Mouse (Mus musculus): ENCODE measurements at regions not wholly inside any gene's neighbourhood (a gene's known extent, or its start where the extent isn't known, plus 50 kb on each side); places are given as distances from the start of the nearest gene placed in this dataset.
"Not testable (repeated sequence)": the region's sequence is repeated elsewhere in the genome, so short reads cannot be mapped to it uniquely, and the experiment has no call there.

- no peaks in the 10 kb centered on the region for H3K27me3 ChIP-seq
- H3K27ac ChIP-seq (replicated peaks): no peak overlapping the region
- ATAC-seq (ENCODE audit: insufficient read depth): no peak
- H3K36me3 ChIP-seq (replicated peaks): no peaks in the 10 kb centered on the region
- WGBS (ENCODE audit: insufficient replicate concordance): 40% methylated on average over 6 of the region's 6 CpGs
- H3K9me3 ChIP-seq (replicated peaks): no peaks in the 10 kb centered on the region
- H3K9ac ChIP-seq: no peak overlapping the region
- no peak overlapping the region for H3K4me3 ChIP-seq (replicated peaks)
- no peak overlapping the region for H3K4me2 ChIP-seq
- H3K4me1 ChIP-seq (replicated peaks): no peaks in the 10 kb centered on the region
Measured at GRCm38 (mm10) chr16:86838457-86839337, 515.3 kb upstream of the N6amt1 start.

GRCm38 (mm10) chr16:86827645-86828044 lies 526.3 kb upstream of the N6amt1 start:
- no peak for ATAC-seq (ENCODE audit: insufficient read depth)
- no peak overlapping the region for H3K27ac ChIP-seq (replicated peaks)
- H3K9me3 ChIP-seq (replicated peaks): no peaks in the 10 kb centered on the region
- H3K4me2 ChIP-seq: no peak overlapping the region
- no peak overlapping the region for H3K4me3 ChIP-seq (replicated peaks)
- no peak overlapping the region for H3K9ac ChIP-seq
- H3K27me3 ChIP-seq: no peaks in the 10 kb centered on the region
- no peaks in the 10 kb centered on the region for H3K36me3 ChIP-seq (replicated peaks)
- no peaks in the 10 kb centered on the region for H3K4me1 ChIP-seq (replicated peaks)
- WGBS (ENCODE audit: insufficient replicate concordance): 44% methylated on average over 1 of the region's 1 CpGs

GRCm38 (mm10) chr16:86826641-86827040 lies 527.3 kb upstream of the N6amt1 start:
- no peaks in the 10 kb centered on the region for H3K36me3 ChIP-seq (replicated peaks)
- H3K9me3 ChIP-seq (replicated peaks): no peaks in the 10 kb centered on the region
- WGBS (ENCODE audit: insufficient replicate concordance): 71% methylated on average over 4 of the region's 4 CpGs
- H3K9ac ChIP-seq: no peak overlapping the region
- no peak overlapping the region for H3K27ac ChIP-seq (replicated peaks)
- no peaks in the 10 kb centered on the region for H3K4me1 ChIP-seq (replicated peaks)
- H3K4me2 ChIP-seq: no peak overlapping the region
- no peak overlapping the region for H3K4me3 ChIP-seq (replicated peaks)
- no peak for ATAC-seq (ENCODE audit: insufficient read depth)
- H3K27me3 ChIP-seq: no peaks in the 10 kb centered on the region

- Histone ChIP-seq H3K36me3 (replicated peaks) (no peaks in the 10 kb centered on the region), H3K4me2 (no peak overlapping the region), H3K9me3 (replicated peaks) (no peaks in the 10 kb centered on the region), H3K27ac (replicated peaks) (no peak overlapping the region), H3K4me3 (replicated peaks) (no peak overlapping the region), H3K9ac (no peak overlapping the region), H3K27me3 (no peaks in the 10 kb centered on the region), H3K4me1 (replicated peaks) (no peaks in the 10 kb centered on the region)
- 59% methylated on average over 1 of the region's 1 CpGs for WGBS (ENCODE audit: insufficient replicate concordance)
- ATAC-seq (ENCODE audit: insufficient read depth): no peak
Measured at GRCm38 (mm10) chr16:86823496-86823895, 530.5 kb upstream of the N6amt1 start.

DNA sequence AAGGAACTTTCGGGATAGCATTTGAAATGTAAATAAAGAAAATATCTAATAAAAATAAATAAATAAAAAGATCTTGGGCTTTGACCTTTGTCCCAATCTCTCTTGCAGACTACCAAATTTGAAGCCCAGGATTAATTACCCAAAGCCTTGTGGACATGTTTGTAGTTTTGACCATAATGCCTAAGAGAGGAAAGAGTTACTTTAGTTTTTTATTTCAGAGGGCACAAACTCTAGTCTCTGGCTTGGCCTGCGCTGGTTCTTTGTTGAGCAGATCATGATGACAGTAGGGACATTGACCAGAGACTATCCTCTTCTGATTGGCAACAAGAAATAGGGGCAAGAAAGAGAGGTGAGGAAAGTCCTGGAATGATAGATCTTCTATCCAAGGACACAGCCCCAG lies 532.4 kb upstream of the N6amt1 start:
- H3K4me2 ChIP-seq: no peak overlapping the region
- H3K27ac ChIP-seq (replicated peaks): no peak overlapping the region
- 73% methylated on average over 2 of the region's 2 CpGs for WGBS (ENCODE audit: insufficient replicate concordance)
- H3K36me3 ChIP-seq (replicated peaks): no peaks in the 10 kb centered on the region
- ATAC-seq (ENCODE audit: insufficient read depth): no peak
- H3K4me1 ChIP-seq (replicated peaks): no peaks in the 10 kb centered on the region
- H3K9me3 ChIP-seq (replicated peaks): no peaks in the 10 kb centered on the region
- H3K27me3 ChIP-seq: no peaks in the 10 kb centered on the region
- no peak overlapping the region for H3K9ac ChIP-seq
- no peak overlapping the region for H3K4me3 ChIP-seq (replicated peaks)

GRCm38 (mm10) chr16:86818639-86819038 lies 535.3 kb upstream of the N6amt1 start:
- H3K4me3 ChIP-seq (replicated peaks); ATAC-seq (ENCODE audit: insufficient read depth); H3K27ac ChIP-seq (replicated peaks); H3K9me3 ChIP-seq (replicated peaks); H3K4me1 ChIP-seq (replicated peaks); H3K36me3 ChIP-seq (replicated peaks); H3K4me2 ChIP-seq; H3K9ac ChIP-seq; H3K27me3 ChIP-seq: not testable (repeated sequence)
- 32% methylated on average over 1 of the region's 1 CpGs for WGBS (ENCODE audit: insufficient replicate concordance)

GRCm38 (mm10) chr16:86816763-86817593 lies 537.0 kb upstream of the N6amt1 start:
- H3K9ac ChIP-seq: no peak overlapping the region
- no peaks in the 10 kb centered on the region for H3K9me3 ChIP-seq (replicated peaks)
- no peaks in the 10 kb centered on the region for H3K36me3 ChIP-seq (replicated peaks)
- peak; percentile 81 for ATAC-seq (ENCODE audit: insufficient read depth)
- no peak overlapping the region for H3K4me3 ChIP-seq (replicated peaks)
- H3K4me2 ChIP-seq: peak overlapping the region; percentile 32
- peak overlapping the region; percentile 58 for H3K27ac ChIP-seq (replicated peaks)
- H3K4me1 ChIP-seq (replicated peaks): no peaks in the 10 kb centered on the region
- 37% methylated on average over 8 of the region's 8 CpGs for WGBS (ENCODE audit: insufficient replicate concordance)
- no peaks in the 10 kb centered on the region for H3K27me3 ChIP-seq

DNA sequence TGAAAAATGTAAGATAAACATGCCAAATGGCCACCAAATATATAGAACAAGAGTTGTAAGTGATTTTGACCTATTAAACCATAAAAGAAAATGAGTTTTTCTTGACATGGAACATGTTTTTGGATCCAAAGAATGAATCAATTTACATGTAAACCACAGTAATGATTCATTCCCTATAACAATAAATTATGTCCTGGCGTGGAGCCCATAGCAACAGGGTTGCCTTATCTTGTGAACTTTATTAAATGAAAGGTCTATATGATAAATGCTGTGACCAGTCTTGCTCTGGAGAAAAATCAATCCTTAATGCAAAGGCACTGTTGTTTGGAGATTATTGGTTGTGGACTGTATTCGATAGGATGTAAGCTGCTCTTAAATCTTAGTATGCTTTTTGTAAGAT lies 538.0 kb upstream of the N6amt1 start:
- no peak overlapping the region for H3K9ac ChIP-seq
- 49% methylated on average over 2 of the region's 2 CpGs for WGBS (ENCODE audit: insufficient replicate concordance)
- H3K9me3 ChIP-seq (replicated peaks): no peaks in the 10 kb centered on the region
- no peaks in the 10 kb centered on the region for H3K27me3 ChIP-seq
- no peak overlapping the region for H3K4me3 ChIP-seq (replicated peaks)
- ATAC-seq (ENCODE audit: insufficient read depth): no peak
- no peaks in the 10 kb centered on the region for H3K36me3 ChIP-seq (replicated peaks)
- no peaks in the 10 kb centered on the region for H3K4me1 ChIP-seq (replicated peaks)
- H3K4me2 ChIP-seq: no peak overlapping the region
- no peak overlapping the region for H3K27ac ChIP-seq (replicated peaks)

DNA sequence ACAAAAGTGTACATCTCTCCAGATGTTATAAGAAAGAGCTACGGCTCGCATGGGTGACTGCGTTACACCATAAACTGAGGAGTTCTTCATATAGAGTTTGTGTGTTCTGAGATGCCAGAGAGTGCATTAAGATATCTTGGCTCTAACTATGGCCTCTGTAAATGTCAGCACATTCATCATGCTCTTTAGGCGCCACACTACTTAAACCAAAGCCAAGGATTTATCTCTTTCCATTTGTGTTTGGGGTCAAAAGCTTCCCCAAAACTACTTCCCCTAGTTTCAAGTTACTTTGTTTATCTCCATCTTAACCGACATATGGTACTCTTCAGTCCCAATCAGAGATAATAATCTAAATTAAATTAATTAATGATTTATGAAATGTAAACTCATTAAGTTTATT lies 541.3 kb upstream of the N6amt1 start:
- Histone ChIP-seq H3K27ac (replicated peaks) (no peak overlapping the region), H3K4me2 (no peak overlapping the region), H3K4me1 (replicated peaks) (no peaks in the 10 kb centered on the region), H3K36me3 (replicated peaks) (no peaks in the 10 kb centered on the region), H3K9me3 (replicated peaks) (no peaks in the 10 kb centered on the region), H3K27me3 (no peaks in the 10 kb centered on the region), H3K4me3 (replicated peaks) (no peak overlapping the region), H3K9ac (no peak overlapping the region)
- 60% methylated on average over 5 of the region's 5 CpGs for WGBS (ENCODE audit: insufficient replicate concordance)
- no peak for ATAC-seq (ENCODE audit: insufficient read depth)

DNA sequence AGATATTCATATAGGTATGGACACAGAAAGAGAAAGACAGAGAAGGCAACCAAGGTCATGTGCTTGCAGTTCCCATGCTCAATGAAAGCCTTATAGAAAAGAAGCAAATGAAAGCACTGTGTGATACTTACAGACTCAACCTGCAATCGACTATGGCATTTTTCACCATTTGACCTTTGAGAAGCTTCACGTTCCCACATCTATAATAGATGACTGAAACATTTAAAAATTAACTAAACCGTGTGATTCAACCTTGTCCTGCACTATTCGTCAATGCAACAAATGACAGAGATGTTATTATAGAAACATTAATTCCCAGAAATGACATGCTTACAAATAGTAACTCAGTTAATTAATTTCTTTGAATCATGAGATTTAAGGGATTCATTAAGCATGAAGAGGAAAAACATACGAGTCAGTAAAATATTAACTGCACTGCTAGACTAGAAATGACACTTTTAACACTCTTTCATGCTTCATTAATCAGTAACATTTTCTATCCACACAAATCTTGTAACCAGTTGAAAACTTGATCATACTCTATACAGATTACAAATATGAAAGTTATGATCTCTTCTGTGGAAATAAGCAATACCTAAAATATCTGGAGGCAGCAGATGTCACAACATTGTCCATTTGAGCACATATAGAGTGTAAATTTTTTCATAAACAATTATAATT lies 545.2 kb upstream of the N6amt1 start:
- Histone ChIP-seq H3K4me2 (no peak overlapping the region), H3K4me3 (replicated peaks) (no peak overlapping the region), H3K9ac (no peak overlapping the region), H3K27ac (replicated peaks) (no peak overlapping the region), H3K4me1 (replicated peaks) (no peaks in the 10 kb centered on the region), H3K27me3 (no peaks in the 10 kb centered on the region), H3K36me3 (replicated peaks) (no peaks in the 10 kb centered on the region), H3K9me3 (replicated peaks) (no peaks in the 10 kb centered on the region)
- 53% methylated on average over 5 of the region's 5 CpGs for WGBS (ENCODE audit: insufficient replicate concordance)
- no peak for ATAC-seq (ENCODE audit: insufficient read depth)

- Histone ChIP-seq H3K27ac (replicated peaks) (no peak overlapping the region), H3K9me3 (replicated peaks) (no peaks in the 10 kb centered on the region), H3K27me3 (no peaks in the 10 kb centered on the region), H3K9ac (no peak overlapping the region), H3K4me1 (replicated peaks) (no peaks in the 10 kb centered on the region), H3K4me3 (replicated peaks) (no peak overlapping the region), H3K4me2 (no peak overlapping the region), H3K36me3 (replicated peaks) (no peaks in the 10 kb centered on the region)
- 63% methylated on average over 2 of the region's 2 CpGs for WGBS (ENCODE audit: insufficient replicate concordance)
- ATAC-seq (ENCODE audit: insufficient read depth): no peak
Measured at GRCm38 (mm10) chr16:86806374-86806773, 547.6 kb upstream of the N6amt1 start.
